Mouse (Mus musculus): ENCODE results near the gene Acbd7. TPM values are rescaled to one million over a fixed set of nuclear protein-coding genes. Genes with fewer than 3 reads are reported as not detected.

Gene Acbd7
- polyA plus RNA-seq (2014; fragmentation: Nextera tagmentation; extraction: Ambion mirVana): 0.43 and 0.74 TPM in 2 replicates

DNA sequence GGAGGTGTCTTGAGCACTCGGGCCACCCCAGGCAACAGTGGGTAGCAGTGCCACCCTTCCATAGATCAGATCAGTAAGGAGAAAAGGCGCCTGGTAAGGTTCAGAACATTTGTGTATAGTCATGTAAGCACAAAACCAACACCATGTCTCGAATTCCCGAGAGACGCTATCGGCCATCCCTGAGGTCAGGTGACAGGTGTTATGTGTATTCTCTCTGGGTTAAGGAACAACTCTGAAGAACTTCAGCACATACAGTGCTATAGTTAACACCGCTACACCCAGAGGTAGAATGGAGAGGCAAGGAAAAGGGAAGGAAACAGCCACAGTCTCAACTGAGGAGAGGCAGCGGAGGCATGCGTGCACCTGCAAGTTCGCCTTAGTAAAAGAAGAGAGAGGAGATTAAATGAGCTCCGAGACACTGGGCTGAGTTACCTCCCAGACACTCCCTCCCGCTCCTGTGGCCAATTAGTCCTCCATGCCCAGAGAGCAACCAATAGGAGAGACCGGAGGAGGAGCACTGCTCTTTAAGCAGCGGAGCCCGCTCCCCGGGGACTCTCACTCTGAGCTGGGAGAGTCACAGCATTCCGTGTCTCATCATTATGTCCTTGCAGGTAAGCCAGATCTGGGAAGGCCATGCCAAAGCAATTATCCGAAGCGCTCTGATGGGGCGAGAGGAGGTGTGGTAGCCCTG lies at the start of gene Acbd7:
Gene Acbd7 (plus strand): TSS at position 558 of the 691 bp plus-strand sequence.
- Histone ChIP-seq H3K36me3 (replicated peaks; ENCODE audit: control insufficient read depth, insufficient read depth, low read depth, low read length) (no peaks in the 10 kb centered on the region; the same call in 1 of the 2 replicates), H3K9ac (replicated peaks; ENCODE audit: low read length) (no peak within 1 kb of the TSS; the same call in 1 of the 2 replicates), H3K27me3 (ENCODE audit: control insufficient read depth, insufficient read depth, low read length) (no peaks in the 10 kb centered on the region), H3K4me3 (ENCODE audit: low read depth, low read length) (peak within 1 kb of the TSS; percentile 10; the same call in 1 of the 2 replicates), H3K4me2 (ENCODE audit: low read depth, low read length) (peak within 1 kb of the TSS; percentile 37), H3K27ac (replicated peaks; ENCODE audit: low read depth, low read length) (no peak within 1 kb of the TSS), H3K9me3 (replicated peaks; ENCODE audit: control insufficient read depth, low read length) (no peaks in the 10 kb centered on the region), H3K4me1 (ENCODE audit: control insufficient read depth, insufficient read depth, low read length) (no peaks in the 10 kb centered on the region)
- 6% methylated on average over 20 of the region's 20 CpGs for WGBS
- DNase-seq (ENCODE audit: low spot score) (peak; percentile 67), ATAC-seq (replicated peaks; ENCODE audit: insufficient number of reproducible peaks, low FRiP score, low TSS enrichment, low read depth) (no peak)

DNA sequence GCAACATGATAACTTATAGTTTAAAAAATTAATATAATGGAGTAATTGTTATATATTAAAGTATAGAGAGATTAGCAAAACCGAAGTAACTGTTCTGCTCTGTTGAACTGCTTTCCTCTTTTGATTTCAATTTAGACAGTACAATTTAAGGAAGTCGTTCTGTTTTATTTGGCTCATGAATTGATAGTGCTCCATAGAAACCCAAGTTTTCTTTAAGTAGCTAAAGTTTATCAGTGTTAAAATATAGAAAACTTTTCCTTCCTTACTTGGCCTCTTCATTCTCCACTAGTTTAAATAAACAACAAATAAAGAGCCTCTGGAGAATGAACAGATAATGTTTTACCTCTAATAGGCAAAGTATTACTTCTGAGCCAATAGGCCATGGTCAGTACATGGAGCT lies 49.7 kb upstream of the Acbd7 start:
- Histone ChIP-seq H3K9ac (replicated peaks; ENCODE audit: low read length) (no peak overlapping the region), H3K4me2 (ENCODE audit: low read depth, low read length) (no peak overlapping the region), H3K4me3 (ENCODE audit: low read depth, low read length) (no peak overlapping the region), H3K27ac (replicated peaks; ENCODE audit: low read depth, low read length) (no peak overlapping the region), H3K9me3 (replicated peaks; ENCODE audit: control insufficient read depth, low read length) (no peaks in the 10 kb centered on the region), H3K36me3 (replicated peaks; ENCODE audit: control insufficient read depth, insufficient read depth, low read depth, low read length) (no peaks in the 10 kb centered on the region), H3K27me3 (ENCODE audit: control insufficient read depth, insufficient read depth, low read length) (no peaks in the 10 kb centered on the region), H3K4me1 (ENCODE audit: control insufficient read depth, insufficient read depth, low read length) (0 out of 2 replicates have a peak, but pooled peaks cover 4% of the 10 kb centered on the region)
- ATAC-seq (replicated peaks; ENCODE audit: insufficient number of reproducible peaks, low FRiP score, low TSS enrichment, low read depth) (no peak), DNase-seq (ENCODE audit: low spot score) (no peak)
- 87% methylated on average over 2 of the region's 2 CpGs for WGBS

DNA sequence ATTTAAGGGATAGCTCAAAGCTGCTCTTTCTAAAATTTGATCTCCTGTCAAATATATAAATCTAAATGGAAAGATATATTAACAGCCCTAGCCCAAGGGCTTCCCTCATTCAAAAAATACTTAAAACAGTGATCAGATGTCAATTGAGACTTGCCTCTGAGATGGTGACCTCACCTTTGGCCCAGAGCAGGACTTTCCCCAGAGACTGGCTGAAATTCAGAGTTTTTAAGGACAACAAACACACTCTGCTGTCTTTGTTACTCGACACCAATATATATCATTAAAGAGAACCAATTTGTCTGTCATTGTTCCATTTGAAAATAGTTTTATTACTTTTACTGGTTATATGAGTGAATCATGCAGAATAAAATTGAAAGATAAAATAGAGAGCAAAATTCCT lies 46.4 kb upstream of the Acbd7 start:
- ATAC-seq (replicated peaks; ENCODE audit: insufficient number of reproducible peaks, low FRiP score, low TSS enrichment, low read depth): no peak
- Histone ChIP-seq H3K4me2 (ENCODE audit: low read depth, low read length) (no peak overlapping the region), H3K9ac (replicated peaks; ENCODE audit: low read length) (no peak overlapping the region), H3K36me3 (replicated peaks; ENCODE audit: control insufficient read depth, insufficient read depth, low read depth, low read length) (no peaks in the 10 kb centered on the region), H3K27me3 (ENCODE audit: control insufficient read depth, insufficient read depth, low read length) (no peaks in the 10 kb centered on the region), H3K27ac (replicated peaks; ENCODE audit: low read depth, low read length) (no peak overlapping the region), H3K9me3 (replicated peaks; ENCODE audit: control insufficient read depth, low read length) (no peaks in the 10 kb centered on the region), H3K4me3 (ENCODE audit: low read depth, low read length) (no peak overlapping the region), H3K4me1 (ENCODE audit: control insufficient read depth, insufficient read depth, low read length) (no peaks in the 10 kb centered on the region)
- WGBS: 70% methylated on average over 1 of the region's 1 CpGs
- no peak for DNase-seq (ENCODE audit: low spot score)

DNA sequence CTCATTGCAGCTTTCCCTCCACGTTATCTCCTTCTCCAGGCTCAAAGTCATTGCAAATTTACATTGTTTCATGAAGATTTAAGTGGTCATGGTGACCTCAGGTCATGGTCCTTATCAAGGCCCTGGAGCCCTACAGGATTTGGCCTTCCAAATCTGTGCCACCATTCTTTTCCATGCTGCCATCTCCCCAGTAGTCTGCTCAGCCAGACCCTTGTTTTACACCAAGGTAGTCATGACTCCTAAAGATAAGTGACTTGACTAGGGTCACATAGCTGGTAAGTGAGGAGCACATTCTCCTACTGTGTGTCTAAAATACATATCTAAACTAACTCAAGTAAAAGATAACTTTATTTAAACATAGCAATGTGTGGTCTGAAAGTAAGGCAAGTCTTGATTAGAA lies 43.8 kb upstream of the Acbd7 start:
- no peaks in the 10 kb centered on the region for H3K4me1 ChIP-seq (ENCODE audit: control insufficient read depth, insufficient read depth, low read length)
- H3K4me3 ChIP-seq (ENCODE audit: low read depth, low read length): no peak overlapping the region
- no peak overlapping the region for H3K9ac ChIP-seq (replicated peaks; ENCODE audit: low read length)
- 78% methylated on average over 1 of the region's 1 CpGs for WGBS
- no peaks in the 10 kb centered on the region for H3K27me3 ChIP-seq (ENCODE audit: control insufficient read depth, insufficient read depth, low read length)
- DNase-seq (ENCODE audit: low spot score): no peak
- no peak overlapping the region for H3K27ac ChIP-seq (replicated peaks; ENCODE audit: low read depth, low read length)
- ATAC-seq (replicated peaks; ENCODE audit: insufficient number of reproducible peaks, low FRiP score, low TSS enrichment, low read depth): no peak
- no peak overlapping the region for H3K4me2 ChIP-seq (ENCODE audit: low read depth, low read length)
- no peaks in the 10 kb centered on the region for H3K9me3 ChIP-seq (replicated peaks; ENCODE audit: control insufficient read depth, low read length)
- H3K36me3 ChIP-seq (replicated peaks; ENCODE audit: control insufficient read depth, insufficient read depth, low read depth, low read length): no peaks in the 10 kb centered on the region

DNA sequence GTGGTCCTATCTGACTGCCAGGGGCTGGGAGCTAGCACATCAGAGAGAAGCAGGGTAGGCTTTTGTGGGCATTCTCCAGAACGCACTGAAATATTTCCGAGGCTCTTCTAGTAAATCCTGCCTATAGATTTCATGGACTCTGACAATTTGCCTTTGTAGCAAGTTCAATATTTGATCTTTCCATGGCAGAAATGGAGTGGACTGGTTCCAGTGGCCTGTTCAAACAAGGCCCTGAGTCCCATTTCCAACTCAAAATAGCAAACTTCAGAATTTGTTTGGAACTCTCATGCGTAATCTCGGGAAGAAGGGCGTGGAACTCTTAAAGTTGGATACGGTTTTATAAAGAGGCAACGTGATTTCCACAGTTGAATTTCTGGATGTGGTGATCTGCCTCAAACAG lies 40.1 kb upstream of the Acbd7 start:
- no peaks in the 10 kb centered on the region for H3K4me1 ChIP-seq (ENCODE audit: control insufficient read depth, insufficient read depth, low read length)
- no peak overlapping the region for H3K27ac ChIP-seq (replicated peaks; ENCODE audit: low read depth, low read length)
- no peak overlapping the region for H3K4me3 ChIP-seq (ENCODE audit: low read depth, low read length)
- H3K4me2 ChIP-seq (ENCODE audit: low read depth, low read length): no peak overlapping the region
- ATAC-seq (replicated peaks; ENCODE audit: insufficient number of reproducible peaks, low FRiP score, low TSS enrichment, low read depth): no peak
- DNase-seq (ENCODE audit: low spot score): no peak
- H3K27me3 ChIP-seq (ENCODE audit: control insufficient read depth, insufficient read depth, low read length): no peaks in the 10 kb centered on the region
- WGBS: 91% methylated on average over 7 of the region's 7 CpGs
- H3K9ac ChIP-seq (replicated peaks; ENCODE audit: low read length): no peak overlapping the region
- H3K36me3 ChIP-seq (replicated peaks; ENCODE audit: control insufficient read depth, insufficient read depth, low read depth, low read length): no peaks in the 10 kb centered on the region
- no peaks in the 10 kb centered on the region for H3K9me3 ChIP-seq (replicated peaks; ENCODE audit: control insufficient read depth, low read length)

DNA sequence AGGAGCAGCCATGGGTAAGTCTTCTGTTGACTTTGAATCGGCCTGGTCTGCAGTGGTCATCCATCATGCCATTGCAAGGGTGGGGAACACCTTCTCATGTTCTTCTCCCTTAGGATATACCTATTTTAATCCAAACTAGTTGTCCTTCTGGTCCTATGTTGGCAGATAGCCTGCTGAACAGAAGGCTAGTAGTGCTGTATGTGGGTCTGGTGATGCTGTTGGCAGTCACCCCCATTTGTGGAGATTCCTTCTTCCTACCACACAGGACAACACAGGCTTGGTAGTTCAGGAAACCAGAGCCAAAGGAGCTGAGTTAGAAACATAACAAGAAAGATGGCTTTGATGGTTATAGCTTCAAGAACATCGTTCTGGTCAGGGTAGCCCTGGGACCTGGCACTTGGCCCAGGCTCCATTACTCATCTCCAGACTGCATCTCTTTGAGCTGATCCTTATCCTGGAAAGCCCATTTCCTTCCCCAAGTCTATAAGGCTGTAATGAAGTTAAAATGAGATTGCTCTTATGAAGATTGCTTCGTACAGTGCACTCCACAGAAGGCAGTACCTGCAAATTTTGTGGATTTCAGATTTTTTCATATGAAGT lies 30.4 kb upstream of the Acbd7 start:
- Histone ChIP-seq H3K4me1 (ENCODE audit: control insufficient read depth, insufficient read depth, low read length) (no peaks in the 10 kb centered on the region), H3K9me3 (replicated peaks; ENCODE audit: control insufficient read depth, low read length) (no peaks in the 10 kb centered on the region), H3K9ac (replicated peaks; ENCODE audit: low read length) (no peak overlapping the region), H3K27ac (replicated peaks; ENCODE audit: low read depth, low read length) (no peak overlapping the region), H3K4me3 (ENCODE audit: low read depth, low read length) (no peak overlapping the region), H3K27me3 (ENCODE audit: control insufficient read depth, insufficient read depth, low read length) (no peaks in the 10 kb centered on the region), H3K4me2 (ENCODE audit: low read depth, low read length) (no peak overlapping the region), H3K36me3 (replicated peaks; ENCODE audit: control insufficient read depth, insufficient read depth, low read depth, low read length) (peaks cover 3% of the 10 kb centered on the region)
- ATAC-seq (replicated peaks; ENCODE audit: insufficient number of reproducible peaks, low FRiP score, low TSS enrichment, low read depth) (no peak), DNase-seq (ENCODE audit: low spot score) (no peak)
- WGBS: 90% methylated on average over 3 of the region's 3 CpGs

DNA sequence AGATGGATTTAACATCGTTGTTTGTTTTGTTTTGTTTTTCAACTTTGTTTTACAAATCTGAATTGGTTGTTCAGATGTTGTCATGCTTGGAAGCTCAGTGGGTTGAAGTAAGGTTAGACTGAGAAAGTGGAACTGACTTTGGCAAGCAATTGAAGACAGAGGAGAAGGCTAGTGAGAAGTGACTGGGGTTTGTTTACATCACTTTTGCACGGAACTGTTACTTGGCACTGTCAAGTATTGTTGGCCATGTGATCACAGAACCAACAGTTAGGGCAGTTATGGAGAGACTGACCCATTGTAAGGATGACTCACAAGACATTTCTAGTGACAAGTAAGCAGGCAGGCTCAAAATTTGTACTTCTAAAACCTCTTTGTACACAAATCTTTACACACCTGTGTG lies 12.8 kb upstream of the Acbd7 start:
- Histone ChIP-seq H3K27me3 (ENCODE audit: control insufficient read depth, insufficient read depth, low read length) (no peaks in the 10 kb centered on the region), H3K4me2 (ENCODE audit: low read depth, low read length) (no peak overlapping the region), H3K36me3 (replicated peaks; ENCODE audit: control insufficient read depth, insufficient read depth, low read depth, low read length) (peaks cover 5% of the 10 kb centered on the region), H3K9ac (replicated peaks; ENCODE audit: low read length) (no peak overlapping the region), H3K4me1 (ENCODE audit: control insufficient read depth, insufficient read depth, low read length) (no peaks in the 10 kb centered on the region), H3K27ac (replicated peaks; ENCODE audit: low read depth, low read length) (no peak overlapping the region), H3K9me3 (replicated peaks; ENCODE audit: control insufficient read depth, low read length) (no peaks in the 10 kb centered on the region), H3K4me3 (ENCODE audit: low read depth, low read length) (no peak overlapping the region)
- DNase-seq (ENCODE audit: low spot score) (no peak), ATAC-seq (replicated peaks; ENCODE audit: insufficient number of reproducible peaks, low FRiP score, low TSS enrichment, low read depth) (no peak)
- WGBS: 94% methylated on average over 2 of the region's 2 CpGs

DNA sequence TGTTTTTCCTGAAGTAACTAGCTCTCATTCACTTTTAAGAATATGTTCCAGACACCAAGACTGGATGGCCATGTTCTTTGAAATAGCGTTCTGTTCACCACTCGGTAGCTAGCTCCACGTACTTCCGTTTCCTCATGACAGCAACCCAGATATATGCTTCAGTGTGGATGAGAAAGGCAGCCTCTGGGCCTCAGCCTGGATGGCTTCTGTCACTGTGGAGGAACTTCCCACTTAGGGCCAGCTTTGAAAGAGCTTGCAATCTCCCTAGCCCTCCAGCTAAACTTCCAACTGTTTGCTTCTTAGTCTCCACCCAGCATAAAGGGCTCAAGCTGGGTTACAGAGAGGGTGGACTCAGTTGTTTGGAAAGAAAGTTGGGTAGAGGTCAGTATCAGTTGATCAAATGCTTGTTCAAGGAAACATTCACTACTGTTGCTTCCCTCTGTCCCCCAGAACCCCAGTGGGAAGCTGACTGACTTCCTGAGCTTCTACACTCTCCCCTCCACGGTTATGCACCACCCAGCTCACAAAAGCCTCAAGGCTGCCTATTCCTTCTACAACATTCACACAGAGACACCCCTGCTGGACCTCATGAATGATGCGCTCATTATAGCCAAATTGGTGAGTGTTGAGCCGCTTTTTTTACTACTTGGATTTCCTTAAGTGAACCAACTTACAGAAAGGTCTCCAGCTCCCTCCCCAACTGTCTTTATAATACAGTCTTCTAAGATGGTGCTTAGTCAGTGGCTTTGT lies 11.4 kb upstream of the Acbd7 start:
- WGBS: 93% methylated on average over 7 of the region's 7 CpGs
- no peaks in the 10 kb centered on the region for H3K4me1 ChIP-seq (ENCODE audit: control insufficient read depth, insufficient read depth, low read length)
- no peak overlapping the region for H3K4me3 ChIP-seq (ENCODE audit: low read depth, low read length)
- ATAC-seq (replicated peaks; ENCODE audit: insufficient number of reproducible peaks, low FRiP score, low TSS enrichment, low read depth) (no peak), DNase-seq (ENCODE audit: low spot score) (no peak)
- H3K9me3 ChIP-seq (replicated peaks; ENCODE audit: control insufficient read depth, low read length): no peaks in the 10 kb centered on the region
- H3K4me2 ChIP-seq (ENCODE audit: low read depth, low read length): no peak overlapping the region
- no peak overlapping the region for H3K9ac ChIP-seq (replicated peaks; ENCODE audit: low read length)
- H3K27ac ChIP-seq (replicated peaks; ENCODE audit: low read depth, low read length): no peak overlapping the region
- H3K36me3 ChIP-seq (replicated peaks; ENCODE audit: control insufficient read depth, insufficient read depth, low read depth, low read length): peaks cover 5% of the 10 kb centered on the region
- no peaks in the 10 kb centered on the region for H3K27me3 ChIP-seq (ENCODE audit: control insufficient read depth, insufficient read depth, low read length)

Data from embryonic facial prominence, embryonic 11.5 days (tissue).